Mouse (Mus musculus): Measurements from ENCODE around the gene St7. TPM values are rescaled to one million over a fixed set of nuclear protein-coding genes. Genes with fewer than 3 reads are reported as not detected.

Gene St7
- total RNA-seq (2014; rRNA removed) (67.4 and 71.7 TPM in 2 replicates), polyA plus RNA-seq (2015; fragmentation: Nextera tagmentation; extraction: Ambion mirVana) (35.8 and 36.8 TPM in 2 replicates)

GRCm38 (mm10) chr6:17692647-17693046 lies at the start of gene St7:
Gene St7, plus strand, starts transcription at chr6:17692933.
- no peaks in the 10 kb centered on the region for H3K36me3 ChIP-seq (ENCODE audit: insufficient read depth, low read length)
- H3K4me3 ChIP-seq (ENCODE audit: low read length) = peak within 1 kb of the TSS; percentile 85
- no peaks in the 10 kb centered on the region for H3K4me1 ChIP-seq (ENCODE audit: insufficient read depth, low read length)
- ATAC-seq (no peak), DNase-seq (ENCODE audit: low spot score) (no peak)
- TF ChIP-seq CTCF (IDR thresholded peaks at IDR 0.05; ENCODE audit: low read depth) = no peak
- WGBS = 88% methylated on average over 7 of the region's 7 CpGs
- H3K4me2 ChIP-seq (ENCODE audit: low read depth, low read length) = peak within 1 kb of the TSS; percentile 86
- H3K27ac ChIP-seq = peak within 1 kb of the TSS; percentile 85
- H3K27me3 ChIP-seq (ENCODE audit: insufficient read depth, low read length) = no peaks in the 10 kb centered on the region
- H3K9me3 ChIP-seq (ENCODE audit: low read length) = no peaks in the 10 kb centered on the region
- H3K9ac ChIP-seq (replicated peaks; ENCODE audit: low read length) = peak within 1 kb of the TSS; percentile 80

GRCm38 (mm10) chr6:17646107-17646506 lies 46.6 kb upstream of the St7 start:
- Histone ChIP-seq H3K27me3 (ENCODE audit: insufficient read depth, low read length) (no peaks in the 10 kb centered on the region), H3K4me2 (ENCODE audit: low read depth, low read length) (no peak overlapping the region), H3K9ac (replicated peaks; ENCODE audit: low read length) (no peak overlapping the region), H3K9me3 (ENCODE audit: low read length) (no peaks in the 10 kb centered on the region), H3K4me1 (ENCODE audit: insufficient read depth, low read length) (no peaks in the 10 kb centered on the region), H3K36me3 (ENCODE audit: insufficient read depth, low read length) (peaks cover 12% of the 10 kb centered on the region; the same call in 1 of the 2 replicates), H3K4me3 (ENCODE audit: low read length) (no peak overlapping the region), H3K27ac (no peak overlapping the region)
- ATAC-seq (no peak), DNase-seq (ENCODE audit: low spot score) (no peak)
- no peak for TF ChIP-seq CTCF (IDR thresholded peaks at IDR 0.05; ENCODE audit: low read depth)
- 67% methylated on average over 3 of the region's 3 CpGs for WGBS

- TF ChIP-seq CTCF (IDR thresholded peaks at IDR 0.05; ENCODE audit: low read depth) = no peak
- DNase-seq (ENCODE audit: low spot score) (no peak), ATAC-seq (no peak)
- no peak overlapping the region for H3K4me3 ChIP-seq (ENCODE audit: low read length)
- H3K4me1 ChIP-seq (ENCODE audit: insufficient read depth, low read length) = no peaks in the 10 kb centered on the region
- H3K36me3 ChIP-seq (ENCODE audit: insufficient read depth, low read length) = peaks cover 17% of the 10 kb centered on the region; the same call in 1 of the 2 replicates
- no peak overlapping the region for H3K4me2 ChIP-seq (ENCODE audit: low read depth, low read length)
- no peak overlapping the region for H3K9ac ChIP-seq (replicated peaks; ENCODE audit: low read length)
- WGBS = 90% methylated on average over 2 of the region's 2 CpGs
- no peak overlapping the region for H3K27ac ChIP-seq
- H3K27me3 ChIP-seq (ENCODE audit: insufficient read depth, low read length) = no peaks in the 10 kb centered on the region
- H3K9me3 ChIP-seq (ENCODE audit: low read length) = no peaks in the 10 kb centered on the region
These were observed 40.6 kb upstream of the St7 start for GRCm38 (mm10) chr6:17652132-17652531.

GRCm38 (mm10) chr6:17655080-17655479 lies 37.7 kb upstream of the St7 start:
- DNase-seq (ENCODE audit: low spot score) = no peak
- no peak overlapping the region for H3K4me2 ChIP-seq (ENCODE audit: low read depth, low read length)
- ATAC-seq = no peak
- no peaks in the 10 kb centered on the region for H3K9me3 ChIP-seq (ENCODE audit: low read length)
- no peaks in the 10 kb centered on the region for H3K4me1 ChIP-seq (ENCODE audit: insufficient read depth, low read length)
- peaks cover 12% of the 10 kb centered on the region; the same call in 1 of the 2 replicates for H3K36me3 ChIP-seq (ENCODE audit: insufficient read depth, low read length)
- TF ChIP-seq CTCF (IDR thresholded peaks at IDR 0.05; ENCODE audit: low read depth) = no peak
- no peak overlapping the region for H3K9ac ChIP-seq (replicated peaks; ENCODE audit: low read length)
- 90% methylated on average over 2 of the region's 2 CpGs for WGBS
- no peaks in the 10 kb centered on the region for H3K27me3 ChIP-seq (ENCODE audit: insufficient read depth, low read length)
- H3K27ac ChIP-seq = no peak overlapping the region
- no peak overlapping the region for H3K4me3 ChIP-seq (ENCODE audit: low read length)

- ATAC-seq (no peak), DNase-seq (ENCODE audit: low spot score) (no peak)
- Histone ChIP-seq H3K9me3 (ENCODE audit: low read length) (no peaks in the 10 kb centered on the region), H3K4me2 (ENCODE audit: low read depth, low read length) (no peak overlapping the region), H3K9ac (replicated peaks; ENCODE audit: low read length) (no peak overlapping the region), H3K4me3 (ENCODE audit: low read length) (no peak overlapping the region), H3K27me3 (ENCODE audit: insufficient read depth, low read length) (no peaks in the 10 kb centered on the region), H3K27ac (no peak overlapping the region), H3K36me3 (ENCODE audit: insufficient read depth, low read length) (peaks cover 13% of the 10 kb centered on the region; the same call in 1 of the 2 replicates), H3K4me1 (ENCODE audit: insufficient read depth, low read length) (no peaks in the 10 kb centered on the region)
- 78% methylated on average over 1 of the region's 1 CpGs for WGBS
- TF ChIP-seq CTCF (IDR thresholded peaks at IDR 0.05; ENCODE audit: low read depth) = no peak
These were observed 35.4 kb upstream of the St7 start for GRCm38 (mm10) chr6:17657308-17657707.

- Histone ChIP-seq H3K9ac (replicated peaks; ENCODE audit: low read length) (no peak overlapping the region), H3K27me3 (ENCODE audit: insufficient read depth, low read length) (no peaks in the 10 kb centered on the region), H3K4me3 (ENCODE audit: low read length) (no peak overlapping the region), H3K9me3 (ENCODE audit: low read length) (no peaks in the 10 kb centered on the region), H3K27ac (no peak overlapping the region), H3K4me2 (ENCODE audit: low read depth, low read length) (no peak overlapping the region), H3K36me3 (ENCODE audit: insufficient read depth, low read length) (peaks cover 27% of the 10 kb centered on the region), H3K4me1 (ENCODE audit: insufficient read depth, low read length) (no peaks in the 10 kb centered on the region)
- TF ChIP-seq CTCF (IDR thresholded peaks at IDR 0.05; ENCODE audit: low read depth) = no peak
- WGBS = 97% methylated on average over 7 of the region's 7 CpGs
- no peak for ATAC-seq
- no peak for DNase-seq (ENCODE audit: low spot score)
These were observed 27.4 kb upstream of the St7 start for GRCm38 (mm10) chr6:17665348-17665747.

- no peak overlapping the region for H3K27ac ChIP-seq
- no peak for TF ChIP-seq CTCF (IDR thresholded peaks at IDR 0.05; ENCODE audit: low read depth)
- H3K4me2 ChIP-seq (ENCODE audit: low read depth, low read length) = no peak overlapping the region
- H3K4me1 ChIP-seq (ENCODE audit: insufficient read depth, low read length) = no peaks in the 10 kb centered on the region
- H3K9me3 ChIP-seq (ENCODE audit: low read length) = no peaks in the 10 kb centered on the region
- no peak for DNase-seq (ENCODE audit: low spot score)
- H3K4me3 ChIP-seq (ENCODE audit: low read length) = no peak overlapping the region
- no peak overlapping the region for H3K9ac ChIP-seq (replicated peaks; ENCODE audit: low read length)
- no peak for ATAC-seq
- H3K27me3 ChIP-seq (ENCODE audit: insufficient read depth, low read length) = no peaks in the 10 kb centered on the region
- peaks cover 27% of the 10 kb centered on the region for H3K36me3 ChIP-seq (ENCODE audit: insufficient read depth, low read length)
These were observed 26.7 kb upstream of the St7 start for GRCm38 (mm10) chr6:17666024-17666423.
